Mouse (Mus musculus) frontal cortex, postnatal 25 days (tissue): ENCODE results near the gene Sco1.
A peak's percentile ranks its signal among the peaks of the same experiment; 100 is the strongest.

ENCODE experiments used
- DNase-seq, 2 experiments: peaks; one replicate each; pipeline ENCODE4 v3.0.0; 2022; ENCODE audit warnings: low spot score in 2 of 2

The Sco1 gene

DNA sequence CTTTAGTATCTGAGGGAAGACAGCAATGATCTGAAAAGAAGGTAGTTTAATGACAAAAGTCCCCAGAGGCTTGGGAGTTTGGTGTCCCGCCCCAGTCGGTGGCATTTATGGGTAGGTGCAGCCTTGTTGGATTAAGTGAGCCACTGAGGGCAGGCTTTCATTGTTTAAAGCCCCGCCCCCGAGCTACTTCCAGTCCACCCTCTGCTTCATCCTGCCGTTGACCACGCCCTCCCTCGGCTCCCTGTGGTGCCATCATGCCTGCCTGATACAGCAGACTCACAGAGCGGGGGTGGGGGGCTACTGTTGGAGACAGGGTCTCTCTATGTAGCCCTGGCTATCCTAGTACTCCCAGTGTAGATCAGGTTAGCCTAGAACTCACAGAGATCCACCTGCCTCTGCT, 9.5 kb upstream of the Sco1 start:
- DNase-seq: no peak

DNA sequence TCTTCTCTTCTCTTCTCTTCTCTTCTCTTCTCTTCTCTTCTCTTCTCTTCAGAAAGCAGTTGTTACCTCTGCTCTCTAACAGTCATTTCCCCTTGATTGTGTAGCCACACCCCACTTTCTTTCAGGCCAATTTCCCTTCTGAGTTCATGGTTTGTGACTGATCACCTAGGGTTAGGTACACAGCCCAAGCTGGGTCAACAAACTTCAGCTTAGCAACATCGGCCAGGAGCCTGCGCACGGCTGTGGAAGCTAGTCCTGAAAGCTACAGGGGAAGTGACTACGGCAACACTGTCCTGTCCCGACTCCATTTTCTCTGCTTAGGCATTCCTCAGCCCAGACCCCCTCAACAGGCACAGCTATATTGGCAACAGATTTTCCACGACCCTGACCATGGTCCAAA, 7.5 kb upstream of the Sco1 start:
- DNase-seq: no peak

DNA sequence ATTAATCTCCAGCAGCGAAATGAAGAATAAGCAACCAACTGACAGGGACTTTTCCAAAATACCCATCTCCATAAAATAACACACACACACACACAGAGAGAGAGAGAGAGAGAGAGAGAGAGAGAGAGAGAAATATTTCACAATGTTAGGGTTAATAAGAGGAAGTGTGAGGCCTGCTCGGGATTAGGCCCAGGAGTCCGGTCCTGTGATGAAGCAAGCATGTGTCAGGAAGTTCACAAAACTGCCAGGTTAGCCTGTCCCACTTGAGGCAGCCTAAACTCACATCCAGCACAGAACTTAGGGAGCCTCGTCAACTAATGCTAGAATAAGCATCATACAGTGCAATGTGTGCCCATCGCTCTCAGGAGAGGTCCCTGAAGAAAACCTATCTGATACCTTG, 5.3 kb upstream of the Sco1 start:
- DNase-seq: no peak

DNA sequence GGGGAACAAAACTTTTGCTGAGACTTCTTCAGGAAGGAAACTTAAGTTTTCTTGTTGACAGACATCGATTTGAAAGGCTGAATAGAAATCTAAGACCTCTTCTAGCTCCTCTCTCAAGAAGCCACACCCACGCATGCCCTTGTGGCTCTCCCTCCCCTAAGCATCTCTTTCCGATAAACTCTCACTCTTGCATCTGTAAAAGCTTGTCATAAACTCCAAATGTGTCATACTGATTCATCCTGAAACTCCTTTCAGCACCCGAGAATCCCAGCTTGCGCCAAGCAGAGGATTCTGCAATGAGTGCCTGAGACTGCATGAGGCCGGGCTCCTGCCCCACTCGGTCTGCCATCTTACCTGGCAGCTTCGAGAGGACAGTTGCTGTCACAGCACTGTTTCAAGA, 4.0 kb upstream of the Sco1 start:
- DNase-seq: no peak

DNA sequence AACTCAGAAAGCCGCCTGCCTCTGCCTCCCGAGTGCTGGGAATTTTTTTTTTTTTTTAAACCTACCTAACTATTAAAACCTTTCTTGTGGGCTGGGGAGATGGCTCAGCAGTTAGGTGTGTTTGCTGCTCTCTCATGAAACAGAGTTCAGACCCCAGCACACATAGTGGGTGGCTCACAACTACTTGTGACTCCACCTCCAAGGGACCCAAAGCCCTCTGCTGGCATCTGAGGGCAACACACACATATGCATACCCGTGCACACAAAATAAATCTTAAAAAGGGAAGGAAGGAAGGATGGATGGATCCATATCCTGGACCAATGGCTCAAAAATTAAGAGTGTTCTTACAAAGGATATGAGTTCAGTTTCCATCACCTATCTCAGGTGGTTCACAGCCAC, 3.2 kb upstream of the Sco1 start:
- DNase-seq: no peak

DNA sequence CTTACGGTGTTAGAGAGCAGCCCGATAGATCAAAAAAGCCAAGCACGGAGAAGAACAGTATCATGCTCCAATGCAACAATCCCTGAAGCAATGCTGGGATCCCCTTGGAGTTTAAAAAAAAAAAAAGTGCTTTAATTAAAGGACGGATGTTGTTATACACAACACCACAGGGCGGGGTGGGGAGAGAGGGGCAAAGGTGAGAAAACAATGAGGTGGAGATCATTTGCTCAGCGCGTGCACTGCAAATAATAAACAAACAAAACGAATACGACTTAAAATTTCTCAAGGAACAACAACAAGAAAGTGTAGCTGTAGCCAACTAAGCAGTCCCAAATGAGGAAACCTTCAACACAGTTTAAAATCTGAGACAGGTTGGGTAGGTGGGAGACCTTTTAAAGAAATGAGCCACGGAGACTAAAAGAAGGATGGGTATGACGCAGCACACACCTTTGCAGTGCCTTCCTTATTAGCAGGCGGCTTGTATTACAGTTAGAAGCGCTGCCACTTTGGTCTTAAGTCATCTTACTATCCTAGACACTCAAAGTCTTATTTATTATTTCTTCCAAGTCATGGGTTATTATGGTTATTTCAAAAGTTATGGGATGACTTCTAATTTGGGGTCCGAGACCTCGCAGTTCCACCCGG, 672 bp upstream of the Sco1 start:
- no peak for DNase-seq

DNA sequence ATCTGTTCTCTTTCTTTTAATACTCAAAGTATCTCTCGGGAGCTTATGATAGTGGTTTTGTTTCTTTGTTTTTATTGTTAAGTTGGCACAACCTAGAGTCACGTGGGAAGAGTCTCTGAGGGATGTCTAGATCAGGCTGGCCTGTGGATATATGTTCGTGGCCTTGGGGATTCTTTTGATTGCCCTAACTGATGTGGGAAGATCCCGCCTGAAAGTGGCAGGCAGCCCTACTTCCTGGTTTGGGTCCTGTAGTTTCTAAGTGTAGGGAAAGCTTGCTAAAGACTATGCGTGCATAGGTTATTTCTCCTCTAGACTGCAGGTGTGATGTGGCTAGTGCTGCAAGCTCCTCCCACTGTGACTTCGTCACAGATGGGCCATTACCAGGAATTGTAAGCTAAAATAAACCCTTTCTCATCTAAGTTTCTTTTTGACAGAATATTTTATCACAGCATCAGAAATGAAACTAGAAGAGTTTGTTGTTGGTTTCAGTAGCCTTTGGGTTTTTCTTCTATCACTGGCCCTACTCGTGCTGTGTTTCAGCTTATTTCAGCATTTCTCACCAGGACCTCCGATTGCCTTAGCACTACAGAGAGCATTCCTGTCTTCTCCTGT, 2.4 kb downstream of the Sco1 start:
- DNase-seq: no peak

DNA sequence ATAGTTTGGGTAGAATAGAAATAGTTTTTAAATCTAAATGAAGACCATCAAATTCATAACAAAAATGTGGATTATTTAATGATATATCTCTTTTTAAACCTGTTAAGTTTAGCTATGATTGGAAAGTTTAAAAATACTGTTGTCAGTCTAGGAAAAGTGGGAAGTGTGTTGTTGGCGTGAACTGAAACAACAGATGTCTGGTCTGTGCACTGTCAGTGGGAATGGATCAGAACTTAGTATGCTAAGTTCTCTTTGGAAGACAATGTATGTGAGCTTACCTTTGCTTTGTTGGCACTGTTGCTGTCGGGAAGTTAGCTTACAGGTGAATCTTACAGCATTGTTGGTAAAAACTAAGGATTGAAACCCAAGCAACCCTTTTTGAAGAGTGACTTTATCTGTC, 8.8 kb downstream of the Sco1 start:
- no peak for DNase-seq

DNA sequence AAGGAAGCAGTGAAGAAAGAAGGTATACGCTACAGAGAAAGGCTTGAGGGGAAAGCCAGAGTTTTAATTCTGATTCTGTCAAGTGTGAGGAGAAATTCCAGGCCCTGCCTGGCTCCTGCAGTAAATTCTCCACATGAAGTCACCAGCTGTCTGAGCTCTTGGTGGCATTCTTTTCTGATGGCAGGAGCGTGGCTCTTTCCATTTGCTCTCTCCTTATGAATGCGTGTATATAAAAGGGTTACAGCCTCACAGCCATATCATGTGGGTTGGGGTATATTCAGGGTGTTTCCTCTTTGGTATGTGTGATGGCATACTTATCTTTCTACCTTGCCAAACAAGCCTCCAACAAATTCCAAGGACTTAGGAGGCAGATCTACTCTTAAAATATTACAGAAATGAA, 10.3 kb downstream of the Sco1 start:
- no peak for DNase-seq

DNA sequence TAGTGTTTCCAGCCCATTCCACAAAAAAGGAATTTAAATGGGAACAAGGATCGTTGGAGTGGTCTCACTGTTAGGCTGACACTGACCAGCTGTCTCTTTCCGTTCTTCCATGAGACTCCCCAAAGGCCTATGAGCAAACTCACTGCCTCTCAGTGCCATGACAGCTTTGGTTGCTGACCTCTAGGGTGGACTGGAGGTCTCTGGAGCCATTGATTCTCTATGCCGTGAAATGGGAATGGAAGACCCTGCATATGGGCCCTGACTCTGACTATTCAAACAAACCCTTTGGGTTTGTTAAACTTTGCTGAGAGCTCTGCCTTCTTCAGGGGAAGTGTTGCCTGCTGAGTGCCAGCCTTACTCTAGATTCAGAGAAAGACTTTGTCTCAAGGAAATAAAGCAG, 15.3 kb downstream of the Sco1 start:
- DNase-seq: no peak

DNA sequence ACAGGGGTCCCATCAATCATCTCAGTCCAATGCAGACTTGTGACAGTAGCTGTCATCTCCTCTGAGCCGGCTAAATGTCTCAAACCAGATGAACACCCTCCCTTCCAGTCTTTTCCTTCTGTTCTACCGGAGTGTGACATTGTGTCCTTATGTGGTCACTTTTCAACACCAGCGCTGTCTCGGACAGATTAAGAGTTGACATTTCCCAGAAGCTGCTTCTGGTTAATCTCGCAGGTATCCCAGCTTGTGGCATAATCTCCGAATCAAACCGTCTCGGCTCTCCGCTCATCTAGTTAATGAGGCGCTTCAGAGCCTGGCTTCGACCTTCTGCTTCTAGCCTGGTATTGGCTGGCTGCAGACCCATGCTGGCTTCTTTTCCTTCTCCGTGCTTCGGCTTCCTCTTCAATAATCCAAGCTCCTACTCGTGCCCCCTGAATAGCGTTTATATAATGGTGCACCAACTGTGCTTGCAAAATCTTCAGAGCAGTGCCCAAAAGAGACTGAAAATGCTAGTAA, 20.2 kb downstream of the Sco1 start:
- DNase-seq: no peak

DNA sequence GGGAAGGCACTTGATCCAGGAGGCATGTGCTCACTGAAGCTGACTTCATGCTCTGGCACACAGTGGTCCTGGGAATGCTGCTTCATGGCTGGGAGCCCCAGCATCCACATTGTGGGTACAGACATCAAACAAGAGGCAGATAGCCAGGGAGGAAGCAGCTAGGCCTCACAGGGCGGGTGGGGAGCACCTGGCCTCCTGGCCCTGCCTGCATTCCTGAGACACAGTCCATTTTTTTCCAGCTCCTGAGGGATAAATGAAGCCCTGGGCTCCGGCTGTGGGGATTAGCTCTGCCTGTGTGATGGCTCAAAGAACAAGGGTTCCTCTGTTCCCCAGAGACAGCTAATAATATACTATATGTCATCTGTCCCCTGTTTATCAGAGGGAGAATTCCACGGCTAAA, 22.6 kb downstream of the Sco1 start:
- no peak for DNase-seq

DNA sequence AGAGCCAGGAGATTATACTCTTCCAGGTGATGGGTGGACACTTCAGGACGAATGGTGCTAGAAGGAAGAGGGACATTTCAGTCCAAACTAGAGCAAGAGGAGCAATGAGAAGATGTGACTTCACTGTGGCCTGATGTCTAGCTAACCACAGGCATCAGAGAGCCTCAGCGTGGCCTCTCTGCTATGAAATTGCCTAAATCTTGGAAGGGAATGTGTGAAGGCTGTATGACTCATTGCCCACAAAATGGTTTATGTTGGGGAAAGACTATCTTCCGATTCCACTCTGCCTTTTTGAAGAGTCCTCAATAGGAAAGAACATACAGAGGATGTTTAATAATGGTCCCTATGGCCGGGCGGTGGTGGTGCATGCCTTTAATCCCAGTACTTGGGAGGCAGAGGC, 24.3 kb downstream of the Sco1 start:
- DNase-seq: no peak

DNA sequence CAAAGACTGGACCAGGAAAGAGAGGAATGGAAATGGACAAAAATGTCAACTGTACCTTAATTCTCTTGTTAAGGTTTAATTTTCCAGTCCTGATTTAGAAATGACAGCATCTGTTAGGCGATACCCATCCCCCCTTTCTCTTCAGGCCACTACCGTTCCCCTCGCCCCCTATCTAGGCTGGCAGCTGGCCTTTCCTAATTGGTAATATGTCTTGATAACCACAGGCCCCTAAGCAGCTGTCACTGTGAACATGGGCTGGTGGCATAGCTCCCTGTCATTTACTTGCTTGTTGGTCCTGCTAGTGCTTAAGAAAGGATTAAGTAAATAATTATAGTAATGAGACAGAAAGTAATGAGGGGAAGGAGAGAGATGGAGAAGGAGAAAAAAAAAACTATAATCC, 25.0 kb downstream of the Sco1 start:
- no peak for DNase-seq

DNA sequence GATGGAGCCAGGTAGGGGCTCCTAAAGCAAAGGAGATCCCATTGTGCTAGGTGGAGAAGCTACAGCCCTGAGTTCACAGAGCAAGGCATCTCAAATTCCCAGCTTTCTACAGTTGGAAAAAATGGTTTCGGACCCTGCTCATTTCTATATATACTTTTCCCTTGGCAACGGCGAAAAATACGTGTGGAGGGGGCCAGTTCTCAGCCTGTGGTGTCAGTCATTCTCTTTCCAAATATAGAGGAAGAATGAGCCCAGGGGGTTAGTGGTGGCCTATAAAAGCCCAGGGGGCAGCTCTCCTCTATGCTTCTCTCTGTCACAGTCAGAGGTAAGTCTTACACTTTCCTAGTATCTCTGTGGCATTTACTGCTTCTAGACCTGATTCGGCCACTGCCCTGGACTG, 25.5 kb downstream of the Sco1 start, which contains the start of gene Myh3:
TSS of gene Myh3 (plus strand) at position 301 of the 400 bp plus-strand sequence.
- DNase-seq: no peak

DNA sequence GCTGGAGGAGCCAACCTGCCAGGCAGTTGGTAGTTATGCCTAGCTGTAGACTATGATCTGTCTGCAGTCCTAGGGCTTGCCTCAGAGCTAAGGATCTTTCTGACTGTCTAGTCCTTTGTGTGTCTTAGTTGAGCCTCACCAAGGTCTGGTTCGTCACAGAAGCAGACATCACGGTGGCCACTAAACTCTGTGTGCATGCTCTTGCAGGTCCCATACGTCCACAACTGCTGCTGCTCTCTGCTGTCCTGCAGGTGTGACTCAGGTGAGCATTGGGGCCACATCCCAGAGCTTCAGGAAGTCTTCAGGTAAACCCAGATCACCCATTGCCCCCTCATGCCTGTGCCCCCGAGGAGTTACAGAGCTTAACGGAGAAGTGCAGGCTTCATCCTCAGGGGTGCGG, 26.4 kb downstream of the Sco1 start:
- DNase-seq: no peak

DNA sequence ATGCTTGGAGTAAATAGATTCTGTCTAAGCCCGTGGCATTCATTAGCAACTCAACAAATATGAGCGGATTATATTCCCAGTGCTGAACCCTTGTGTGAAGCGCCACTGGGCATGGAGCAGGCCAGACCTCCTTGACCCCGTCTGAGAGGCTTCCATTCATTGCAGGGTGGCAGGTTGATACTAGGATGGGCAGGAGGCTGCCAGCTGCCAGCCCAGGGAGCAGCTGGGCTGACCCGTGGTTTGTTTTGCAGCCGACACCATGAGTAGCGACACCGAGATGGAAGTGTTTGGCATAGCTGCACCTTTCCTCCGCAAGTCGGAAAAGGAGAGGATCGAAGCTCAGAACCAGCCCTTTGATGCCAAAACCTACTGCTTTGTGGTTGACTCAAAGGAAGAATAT, 27.3 kb downstream of the Sco1 start:
- DNase-seq: no peak

DNA sequence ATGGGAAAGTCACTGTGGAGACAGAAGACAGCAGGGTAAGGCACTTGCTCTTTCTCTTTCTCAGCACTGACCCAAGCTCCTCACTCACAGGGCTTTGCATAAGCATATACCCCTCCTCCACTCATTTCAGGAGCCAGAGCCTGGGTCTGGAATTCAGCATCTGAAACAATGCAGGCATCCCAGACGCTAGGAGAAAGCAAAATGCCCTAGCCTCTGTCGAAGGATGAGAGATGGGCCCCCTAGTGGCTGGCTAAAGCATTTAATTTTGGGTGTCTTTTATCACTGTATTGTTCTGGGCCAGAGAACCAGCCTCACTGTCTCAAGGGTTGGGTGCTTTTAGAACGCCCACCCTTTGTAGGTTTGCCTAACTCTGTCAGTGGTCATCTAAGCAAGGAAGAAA, 27.7 kb downstream of the Sco1 start:
- peak in 1 of 2 experiments; percentile 39 for DNase-seq

DNA sequence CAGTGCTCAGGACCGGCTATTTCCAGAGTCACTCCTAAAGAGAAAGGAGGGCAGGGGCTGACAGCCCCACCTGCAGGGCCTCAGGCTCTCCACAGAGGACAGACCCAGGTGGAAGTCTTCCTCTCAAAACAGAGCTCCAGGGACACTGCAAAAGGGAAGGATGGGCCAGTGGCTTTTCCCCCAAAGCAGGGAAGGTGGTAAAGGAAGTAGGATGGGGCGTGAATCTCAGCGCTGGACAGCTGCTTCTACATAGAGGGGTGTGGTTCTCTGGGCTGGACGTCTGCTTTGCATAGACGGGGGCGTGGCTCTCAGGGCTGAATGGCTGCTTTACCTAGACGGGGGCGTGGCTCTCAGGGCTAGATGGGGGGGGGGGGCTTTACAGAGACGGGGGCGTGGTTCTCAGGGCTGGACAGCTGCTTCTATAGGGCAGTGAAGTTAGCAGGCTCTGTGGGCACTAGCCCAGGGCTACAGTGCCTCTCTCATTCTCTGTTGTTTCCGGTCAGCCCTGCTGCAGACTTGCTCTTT, 28.7 kb downstream of the Sco1 start:
- DNase-seq: no peak

DNA sequence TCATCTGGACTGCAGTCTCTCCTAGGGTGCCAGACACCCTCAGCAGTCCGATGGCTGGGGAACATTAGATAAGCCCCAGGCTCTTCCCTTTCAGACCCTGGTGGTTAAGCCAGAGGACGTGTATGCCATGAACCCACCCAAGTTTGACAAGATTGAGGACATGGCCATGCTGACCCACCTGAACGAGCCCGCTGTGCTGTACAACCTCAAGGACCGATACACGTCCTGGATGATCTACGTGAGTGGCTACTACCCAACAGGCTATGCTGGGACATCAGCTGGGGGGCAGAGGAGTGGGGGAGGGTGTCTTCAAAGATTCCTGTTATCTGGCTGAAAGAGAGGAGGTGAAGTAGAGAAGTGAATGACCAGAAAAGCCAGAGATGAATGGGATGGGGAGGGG, 29.7 kb downstream of the Sco1 start:
- DNase-seq: no peak

DNA sequence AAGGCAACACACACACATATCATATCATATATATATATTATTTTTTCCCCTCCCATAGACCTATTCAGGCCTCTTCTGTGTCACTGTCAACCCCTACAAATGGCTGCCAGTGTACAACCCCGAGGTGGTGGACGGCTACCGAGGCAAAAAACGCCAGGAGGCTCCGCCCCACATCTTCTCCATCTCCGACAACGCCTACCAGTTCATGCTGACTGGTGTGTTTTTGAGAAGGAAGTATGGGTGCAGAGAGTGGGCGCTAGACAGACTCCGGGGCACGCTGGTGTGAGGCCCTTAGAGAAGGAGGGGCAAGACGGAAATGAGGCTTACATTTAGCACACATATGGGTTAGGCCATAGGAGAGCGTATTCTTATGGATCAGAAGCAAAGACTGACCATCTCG, 30.3 kb downstream of the Sco1 start:
- DNase-seq: no peak

DNA sequence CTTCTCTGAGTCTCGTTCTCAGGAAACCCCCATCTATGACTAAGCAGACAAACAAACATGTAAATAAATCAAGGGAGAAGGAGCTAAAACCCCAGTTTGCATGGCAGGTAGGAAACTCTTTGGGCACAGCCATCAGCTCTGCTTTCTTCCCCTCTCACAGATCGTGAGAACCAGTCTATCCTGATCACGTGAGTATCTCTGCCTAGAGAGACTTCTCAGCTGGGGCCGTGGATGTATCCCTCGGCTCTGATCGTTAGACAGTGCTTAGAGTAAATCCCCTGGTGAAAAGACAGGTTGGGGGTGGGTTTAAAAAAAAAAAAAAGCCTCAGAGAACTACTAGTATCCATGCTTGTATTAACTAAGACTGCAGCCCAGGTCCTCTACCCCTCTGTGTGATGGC, 30.8 kb downstream of the Sco1 start:
- DNase-seq: no peak

DNA sequence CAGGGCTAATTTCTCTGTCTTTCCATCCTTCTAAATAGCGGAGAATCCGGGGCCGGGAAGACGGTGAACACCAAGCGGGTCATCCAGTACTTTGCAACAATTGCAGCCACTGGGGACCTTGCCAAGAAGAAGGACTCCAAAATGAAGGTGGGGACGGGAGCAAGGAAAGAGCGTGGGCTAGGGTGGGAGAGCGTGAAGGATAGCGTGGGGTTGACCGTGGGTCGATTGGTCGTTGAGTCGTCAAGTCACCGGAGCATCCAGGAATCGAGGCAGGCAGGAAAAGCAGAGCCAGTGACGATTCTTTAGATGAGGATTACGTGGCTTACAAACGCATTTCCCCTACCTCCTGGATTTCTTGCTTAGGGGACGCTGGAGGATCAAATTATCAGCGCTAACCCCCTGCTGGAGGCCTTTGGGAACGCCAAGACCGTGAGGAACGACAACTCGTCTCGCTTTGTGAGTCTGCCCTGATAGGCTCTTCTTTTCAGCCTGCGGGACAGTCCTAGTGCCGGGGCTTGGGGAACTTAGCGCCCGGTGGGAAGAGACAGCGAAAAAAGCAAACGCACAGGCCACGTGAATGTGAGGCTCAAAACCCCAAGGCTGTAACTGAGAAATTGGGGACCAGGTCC, 31.4 kb downstream of the Sco1 start:
- DNase-seq: no peak
